10 mouse cellular contexts compared by ENCODE assay signal in the genomic region with DNA sequence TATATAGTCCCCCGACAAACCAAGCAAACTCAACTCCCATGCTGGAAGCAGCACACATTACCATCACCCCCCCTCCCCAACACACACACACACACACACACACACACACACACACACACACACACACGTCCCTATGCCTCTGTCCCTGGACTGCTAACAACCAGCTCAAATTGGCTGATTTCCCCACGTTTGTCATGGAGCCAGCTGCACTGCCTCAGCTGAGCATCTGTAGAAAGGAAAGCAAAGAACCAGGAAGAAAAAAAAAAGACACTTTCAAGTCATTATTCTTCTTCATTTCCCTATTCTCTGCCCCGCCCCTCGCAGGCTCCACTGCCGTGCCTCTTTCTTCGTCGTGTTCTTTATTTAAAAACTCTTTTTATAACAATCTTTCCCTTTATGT.
DNase-seq lines count a peak whose midpoint lies in the region; ATAC-seq and TF ChIP-seq lines count a peak whose summit lies in the region.
"Had no signal": no experiment of that assay in that cellular context is flagged by ENCODE, and none has a peak within 500 bp of the region (broad histone marks: within the 10 kb centered on the region; RNA-seq: fewer than 3 reads in every experiment).

No protein-coding gene starts in this region.

- no peak for TF ChIP-seq POLR2A in heart, adult 2 months (IDR thresholded peaks at IDR 0.05; ENCODE audit: insufficient read depth, low read depth, low read length)

- H3K9ac ChIP-seq in heart, adult 2 months (ENCODE audit: low read depth, low read length) = no peak overlapping the region
- H3K9ac ChIP-seq in heart, embryonic 12.5 days = no peak overlapping the region
- no peak overlapping the region for H3K9ac ChIP-seq in intestine, embryonic 16.5 days (ENCODE audit: low read depth, low read length)
- H3K9ac ChIP-seq in lung, embryonic 15.5 days = no peak overlapping the region
- H3K9ac ChIP-seq: embryonic facial prominence, embryonic 13.5 days; limb, embryonic 12.5 days had no signal

- H3K4me1 ChIP-seq in heart, adult 2 months (ENCODE audit: control insufficient read depth, insufficient read depth, low read length) = peaks cover 9% of the 10 kb centered on the region
- H3K4me1 ChIP-seq in heart, embryonic 12.5 days (replicated peaks) = peaks cover 8% of the 10 kb centered on the region
- peaks cover 4% of the 10 kb centered on the region; the same call in 1 of the 2 replicates for H3K4me1 ChIP-seq in intestine, embryonic 16.5 days (ENCODE audit: control insufficient read depth, insufficient read depth, low read length)
- peaks cover 23% of the 10 kb centered on the region for H3K4me1 ChIP-seq in lung, embryonic 15.5 days

- no peaks in the 10 kb centered on the region for H3K27me3 ChIP-seq in heart, adult 2 months (ENCODE audit: control insufficient read depth, insufficient read depth, low read length)
- no peaks in the 10 kb centered on the region for H3K27me3 ChIP-seq in heart, embryonic 12.5 days (replicated peaks)
- no peaks in the 10 kb centered on the region for H3K27me3 ChIP-seq in intestine, embryonic 16.5 days (replicated peaks; ENCODE audit: control insufficient read depth, insufficient read depth, low read length)
- no peaks in the 10 kb centered on the region for H3K27me3 ChIP-seq in lung, embryonic 15.5 days
- H3K27me3 ChIP-seq: embryonic facial prominence, embryonic 13.5 days; limb, embryonic 12.5 days had no signal

- peaks cover 4% of the 10 kb centered on the region for H3K36me3 ChIP-seq in heart, adult 2 months (ENCODE audit: control insufficient read depth, insufficient read depth, low read length)
- no peaks in the 10 kb centered on the region for H3K36me3 ChIP-seq in heart, embryonic 12.5 days
- no peaks in the 10 kb centered on the region for H3K36me3 ChIP-seq in intestine, embryonic 16.5 days (ENCODE audit: control insufficient read depth, insufficient read depth, low read length)
- no peaks in the 10 kb centered on the region for H3K36me3 ChIP-seq in lung, embryonic 15.5 days
- H3K36me3 ChIP-seq: embryonic facial prominence, embryonic 13.5 days; limb, embryonic 12.5 days had no signal

- H3K79me2 ChIP-seq in heart, adult 2 months (replicated peaks; ENCODE audit: control insufficient read depth, insufficient read depth, low read length) = no peaks in the 10 kb centered on the region

- no peak overlapping the region for H3K4me3 ChIP-seq in heart, adult 2 months
- H3K4me3 ChIP-seq in heart, embryonic 12.5 days = no peak overlapping the region
- no peak overlapping the region for H3K4me3 ChIP-seq in intestine, embryonic 16.5 days (ENCODE audit: low read length)
- H3K4me3 ChIP-seq in lung, embryonic 15.5 days = 0 out of 2 replicates have a peak overlapping the region, but pooled peaks have one; percentile 12
- H3K4me3 ChIP-seq: embryonic facial prominence, embryonic 13.5 days; limb, embryonic 12.5 days had no signal

- TF ChIP-seq EP300 in heart, adult 2 months (IDR thresholded peaks at IDR 0.05; ENCODE audit: insufficient read depth, low read depth, low read length) = no peak

- 35% methylated on average over 8 of the region's 8 CpGs for WGBS in heart, adult 2 months
- 63% methylated on average over 8 of the region's 8 CpGs for WGBS in heart, embryonic 12.5 days
- 25% methylated on average over 8 of the region's 8 CpGs for WGBS in intestine, embryonic 16.5 days
- 20% methylated on average over 8 of the region's 8 CpGs for WGBS in lung, embryonic 15.5 days

- peak; percentile 68 to 70 for DNase-seq in heart, adult 2 months
- peak; percentile 19 to 29 for DNase-seq in B cell, adult 2 months
- peak; percentile 66 for DNase-seq in testis, postnatal 10 days (ENCODE audit: low spot score)

- no peaks in the 10 kb centered on the region for H3K9me3 ChIP-seq in heart, embryonic 12.5 days (replicated peaks)
- no peaks in the 10 kb centered on the region for H3K9me3 ChIP-seq in intestine, embryonic 16.5 days (ENCODE audit: control insufficient read depth, low read length)
- no peaks in the 10 kb centered on the region for H3K9me3 ChIP-seq in lung, embryonic 15.5 days
- H3K9me3 ChIP-seq: embryonic facial prominence, embryonic 13.5 days; limb, embryonic 12.5 days had no signal

- no peak for ATAC-seq in heart, embryonic 12.5 days (ENCODE audit: insufficient number of reproducible peaks, low FRiP score)
- ATAC-seq in common myeloid progenitor, adult 5-6 weeks (replicated peaks; ENCODE audit: low read depth, poor library complexity, severe bottlenecking) = peak; percentile 67
- peak; percentile 70 for ATAC-seq in intestine, embryonic 16.5 days
- peak; percentile 92 for ATAC-seq in lung, embryonic 15.5 days (ENCODE audit: borderline replicate concordance, extremely low read depth, low FRiP score, low TSS enrichment)
- no peak for ATAC-seq in inflammation-experienced regulatory T-cells, adult 6 months

- H3K27ac ChIP-seq in heart, adult 2 months = no peak overlapping the region
- H3K27ac ChIP-seq in heart, embryonic 12.5 days (ENCODE audit: poor library complexity, severe bottlenecking) = no peak overlapping the region
- no peak overlapping the region for H3K27ac ChIP-seq in intestine, embryonic 16.5 days (ENCODE audit: low read length)
- peak overlapping the region; percentile 68 for H3K27ac ChIP-seq in lung, embryonic 15.5 days
- H3K27ac ChIP-seq: embryonic facial prominence, embryonic 13.5 days; limb, embryonic 12.5 days had no signal

- intact Hi-C loops in heart, adult 2 months (cut with DNase I) = loop anchor here (5.0 kb wide), 1 partner anchor 71 kb away; no protein-coding TSS in a partner anchor

- no peak overlapping the region for H3K4me2 ChIP-seq in heart, embryonic 12.5 days
- no peak overlapping the region for H3K4me2 ChIP-seq in intestine, embryonic 16.5 days (ENCODE audit: low read depth, low read length)
- H3K4me2 ChIP-seq in lung, embryonic 15.5 days = peak overlapping the region; percentile 33; the same call in 1 of the 2 replicates
- H3K4me2 ChIP-seq: embryonic facial prominence, embryonic 13.5 days; limb, embryonic 12.5 days had no signal

- no peak for TF ChIP-seq CTCF in heart, adult 2 months (IDR thresholded peaks at IDR 0.05)

Comparison
In these comparisons a context has a peak if more than half of its experiments do, and no peak if none do; other contexts are left out.
1. ATAC-seq: peak in common myeloid progenitor, adult 5-6 weeks (single experiment), intestine, embryonic 16.5 days (single experiment) and lung, embryonic 15.5 days (single experiment); none in heart, embryonic 12.5 days (single experiment) and inflammation-experienced regulatory T-cells, adult 6 months (single experiment).
2. Peak in every context shown above with its lines, with median percentiles within 50 percentile points of each other: DNase-seq.